Mouse (Mus musculus) thymus, adult 2 months (tissue): ENCODE results near the gene Tspan33. TPM values are rescaled to one million over a fixed set of nuclear protein-coding genes. Genes with fewer than 3 reads are reported as not detected.

ENCODE experiments used
- DNase-seq: peaks from one replicate; pipeline ENCODE4 v3.0.0; 2021
- H3K27ac ChIP-seq: fragments of 200-500 bp; 2 replicates; pipeline ENCODE4 v1.5.1; 2012; ENCODE audit warnings: low read length, control low read depth; ENCODE audit not compliant: control insufficient read depth, insufficient read depth
- H3K27me3 ChIP-seq: fragments of 200-500 bp; 2 replicates; pipeline ENCODE4 v1.6.1; 2012; ENCODE audit warnings: mild to moderate bottlenecking, low read length, moderate library complexity, mixed read lengths; ENCODE audit not compliant: control insufficient read depth, insufficient read depth
- H3K36me3 ChIP-seq: fragments of 200-500 bp; 2 replicates; pipeline ENCODE4 v1.6.1; 2012; ENCODE audit warnings: mild to moderate bottlenecking, low read length, moderate library complexity; ENCODE audit not compliant: control insufficient read depth, insufficient read depth
- H3K4me1 ChIP-seq: fragments of 200-500 bp; replicated peaks from 2 replicates; pipeline ENCODE4 v1.6.1; 2012; ENCODE audit warnings: low read length; ENCODE audit not compliant: control insufficient read depth, insufficient read depth
- H3K4me3 ChIP-seq: fragments of 200-500 bp; 2 replicates; pipeline ENCODE4 v1.5.1; 2012; ENCODE audit warnings: mild to moderate bottlenecking, low read length, control low read depth, moderate library complexity; ENCODE audit not compliant: control insufficient read depth, insufficient read depth
- CTCF ChIP-seq: fragments of 200-500 bp; IDR thresholded peaks from 2 replicates; pipeline ENCODE4 v1.5.1; 2012; ENCODE audit warnings: mild to moderate bottlenecking, control low read depth, low read length, moderate library complexity, borderline replicate concordance; ENCODE audit not compliant: control insufficient read depth, poor library complexity, insufficient read depth; ENCODE audit errors: extremely low read depth
- POLR2A ChIP-seq: fragments of 200-500 bp; IDR thresholded peaks from 2 replicates; pipeline ENCODE4 v1.6.1; 2012; ENCODE audit warnings: mild to moderate bottlenecking, low read length, control low read depth, moderate library complexity; ENCODE audit not compliant: control insufficient read depth, poor library complexity, insufficient read depth; ENCODE audit errors: extremely low read depth
- WGBS: fragments of 180-500 bp; shearing (Covaris S2); methylation state at CpG from one replicate; pipeline ENCODE4 v1.1.7; 2018; 5-methylcytosine and 5-hydroxymethylcytosine counted together
- polyA plus RNA-seq: library from polyadenylated mRNA; depleted of rRNA; stranded (reverse); fragments of >200 nt; gene quantifications from 2 replicates; pipeline ENCODE4 v1.2.3, GENCODE M21; 2012

Tspan33 gene
- polyA plus RNA-seq, 1 experiment = 6.1 TPM

DNA sequence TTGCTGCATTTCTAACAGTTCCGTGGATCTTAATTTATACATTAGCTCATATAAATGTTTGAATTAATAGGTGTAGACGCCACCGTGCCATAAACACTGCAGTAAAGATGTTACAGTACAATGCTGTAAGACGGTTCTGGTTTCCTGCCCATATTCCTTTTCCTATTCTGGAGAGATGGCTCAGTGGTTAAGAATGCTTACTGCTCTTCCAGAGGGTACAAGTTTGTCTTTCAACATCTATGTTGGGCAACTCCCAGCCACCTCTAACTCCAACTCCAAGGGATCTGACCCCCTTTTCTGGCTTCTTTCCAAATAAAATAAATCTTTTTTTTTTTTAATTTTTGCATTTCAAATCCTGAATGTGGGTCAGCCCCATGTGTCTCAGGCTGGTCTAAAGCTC is 9.3 kb upstream of the Tspan33 start:
- H3K27me3 ChIP-seq = no peaks in the 10 kb centered on the region
- 94% methylated on average over 4 of the region's 4 CpGs for WGBS
- no peak for DNase-seq
- no peak overlapping the region for H3K4me3 ChIP-seq
- no peak for TF ChIP-seq CTCF
- no peak for TF ChIP-seq POLR2A
- H3K36me3 ChIP-seq = no peaks in the 10 kb centered on the region
- H3K4me1 ChIP-seq = no peaks in the 10 kb centered on the region
- H3K27ac ChIP-seq = no peak overlapping the region

- Histone ChIP-seq H3K4me3 (no peak overlapping the region), H3K36me3 (no peaks in the 10 kb centered on the region), H3K4me1 (no peaks in the 10 kb centered on the region), H3K27ac (no peak overlapping the region), H3K27me3 (no peaks in the 10 kb centered on the region)
- no peak for DNase-seq
- TF ChIP-seq CTCF (no peak), POLR2A (no peak)
- 86% methylated on average over 4 of the region's 4 CpGs for WGBS
Measured at GRCm38 (mm10) chr6:29685952-29686351, 8.1 kb upstream of the Tspan33 start.

GRCm38 (mm10) chr6:29689458-29689857 is 4.6 kb upstream of the Tspan33 start:
- DNase-seq = no peak
- Histone ChIP-seq H3K4me3 (no peak overlapping the region), H3K27ac (no peak overlapping the region), H3K4me1 (peaks cover 6% of the 10 kb centered on the region), H3K36me3 (no peaks in the 10 kb centered on the region), H3K27me3 (peaks cover 3% of the 10 kb centered on the region; the same call in 1 of the 2 replicates)
- TF ChIP-seq CTCF = no peak
- no peak for TF ChIP-seq POLR2A
- WGBS = 94% methylated on average over 8 of the region's 8 CpGs

DNA sequence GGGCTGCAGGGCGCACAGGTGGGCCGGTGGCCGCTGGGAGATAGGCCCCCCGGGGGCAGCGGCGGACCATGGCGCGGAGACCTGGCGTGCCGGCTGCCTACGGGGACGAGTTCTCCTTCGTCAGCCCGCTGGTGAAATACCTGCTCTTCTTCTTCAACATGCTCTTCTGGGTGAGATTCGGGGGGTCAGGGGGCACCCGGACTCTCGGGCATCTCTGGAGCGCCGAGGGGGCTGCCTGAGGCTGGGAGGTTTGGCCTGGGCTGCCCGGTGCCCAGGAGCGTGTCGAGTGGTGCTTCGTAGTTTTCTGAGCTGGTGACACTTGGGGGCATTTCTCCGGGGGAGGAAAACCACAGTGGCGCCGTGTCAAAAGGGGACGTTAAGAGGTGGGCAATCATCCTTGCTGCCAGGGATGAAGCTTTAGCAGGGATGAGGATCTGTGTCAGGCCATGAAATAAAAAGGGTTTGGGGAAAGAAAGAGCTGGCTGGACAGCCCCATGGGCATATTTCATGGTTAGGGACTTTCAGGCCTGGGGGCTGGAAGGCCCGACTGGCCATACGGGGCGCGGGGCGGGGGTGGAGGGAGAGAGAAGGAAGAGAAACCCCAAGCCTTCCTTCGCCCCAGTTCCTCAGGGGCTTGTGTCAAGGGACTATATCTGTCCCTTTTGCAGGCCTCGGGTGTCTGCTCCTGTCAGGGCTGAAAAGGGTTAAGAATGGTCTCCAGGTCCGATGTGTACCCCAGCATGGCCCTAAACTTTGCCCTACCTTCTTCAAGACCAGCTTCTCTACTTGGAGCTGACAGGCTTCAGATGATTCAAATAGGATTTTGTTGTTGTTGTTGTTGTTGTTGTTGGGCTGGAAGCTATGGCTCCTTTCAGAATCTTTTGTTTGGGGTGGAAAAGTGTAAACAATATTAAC is 610 bp downstream of the Tspan33 start:
- peaks cover 8% of the 10 kb centered on the region for H3K4me1 ChIP-seq
- H3K4me3 ChIP-seq = peak overlapping the region; percentile 46
- H3K27ac ChIP-seq = no peak overlapping the region
- DNase-seq = no peak
- peaks cover 3% of the 10 kb centered on the region; the same call in 1 of the 2 replicates for H3K27me3 ChIP-seq
- WGBS = 13% methylated on average over 35 of the region's 35 CpGs
- no peaks in the 10 kb centered on the region for H3K36me3 ChIP-seq
- TF ChIP-seq POLR2A (no peak), CTCF (no peak)

GRCm38 (mm10) chr6:29695290-29695674 is 1.3 kb downstream of the Tspan33 start:
- Histone ChIP-seq H3K27ac (no peak overlapping the region), H3K27me3 (peaks cover 3% of the 10 kb centered on the region; the same call in 1 of the 2 replicates), H3K36me3 (no peaks in the 10 kb centered on the region), H3K4me3 (no peak overlapping the region), H3K4me1 (peaks cover 8% of the 10 kb centered on the region)
- TF ChIP-seq POLR2A (no peak), CTCF (no peak)
- DNase-seq = no peak
- WGBS = 95% methylated on average over 3 of the region's 3 CpGs

DNA sequence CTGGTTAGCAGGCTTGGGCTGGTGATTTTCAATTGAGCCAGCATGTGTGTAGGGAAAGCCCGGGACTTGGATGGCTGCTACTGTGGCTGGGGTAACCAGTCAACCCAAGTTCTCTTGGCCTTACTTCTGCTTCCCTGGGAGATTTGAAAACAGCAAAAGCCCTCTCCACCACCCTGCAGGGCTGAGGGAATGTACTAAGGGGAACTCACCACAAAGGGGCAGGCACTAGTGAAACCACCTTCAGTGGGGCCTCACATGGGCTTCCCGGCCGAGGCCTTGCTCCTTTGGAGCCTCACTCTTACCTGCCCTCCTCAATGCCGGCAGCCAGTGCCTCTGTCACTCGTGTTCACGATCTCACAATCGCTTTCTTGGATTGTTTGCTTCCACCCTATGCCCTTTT is 2.0 kb downstream of the Tspan33 start:
- 46% methylated on average over 7 of the region's 7 CpGs for WGBS
- H3K4me3 ChIP-seq = no peak overlapping the region
- H3K27ac ChIP-seq = no peak overlapping the region
- H3K4me1 ChIP-seq = peaks cover 8% of the 10 kb centered on the region
- TF ChIP-seq POLR2A (no peak), CTCF (no peak)
- peaks cover 3% of the 10 kb centered on the region; the same call in 1 of the 2 replicates for H3K27me3 ChIP-seq
- no peaks in the 10 kb centered on the region for H3K36me3 ChIP-seq
- DNase-seq = no peak

DNA sequence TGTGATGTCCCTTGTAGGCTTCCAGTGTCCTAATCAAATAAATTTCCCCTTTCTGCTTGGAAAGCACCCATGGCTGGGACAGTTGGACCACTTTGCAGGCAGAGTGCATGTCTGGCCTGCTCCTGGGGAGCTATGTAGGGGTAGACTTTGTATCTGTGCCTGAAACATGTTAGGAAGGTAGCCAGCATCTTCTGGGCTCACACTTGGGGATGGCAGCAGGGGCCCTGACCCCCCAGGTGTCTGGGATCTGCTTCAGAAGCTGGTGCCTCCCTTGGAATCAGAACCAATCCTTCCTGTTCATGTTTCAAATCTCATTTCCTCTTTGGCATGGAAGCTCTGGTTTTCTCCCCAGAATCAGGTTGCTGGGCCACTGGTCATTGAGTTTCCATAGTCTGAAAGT is 3.1 kb downstream of the Tspan33 start:
- peaks cover 3% of the 10 kb centered on the region; the same call in 1 of the 2 replicates for H3K27me3 ChIP-seq
- no peak overlapping the region for H3K27ac ChIP-seq
- no peaks in the 10 kb centered on the region for H3K36me3 ChIP-seq
- no peak for DNase-seq
- no peak overlapping the region for H3K4me3 ChIP-seq
- TF ChIP-seq POLR2A (no peak), CTCF (no peak)
- H3K4me1 ChIP-seq = peaks cover 8% of the 10 kb centered on the region
